Mouse (Mus musculus): ENCODE data around the gene Mgat4b. TPM values are rescaled to one million over a fixed set of nuclear protein-coding genes. Genes with fewer than 3 reads are reported as not detected.

Mgat4b gene
- polyA plus RNA-seq, 1 experiment from 2014 or later: 31.2 TPM

DNA sequence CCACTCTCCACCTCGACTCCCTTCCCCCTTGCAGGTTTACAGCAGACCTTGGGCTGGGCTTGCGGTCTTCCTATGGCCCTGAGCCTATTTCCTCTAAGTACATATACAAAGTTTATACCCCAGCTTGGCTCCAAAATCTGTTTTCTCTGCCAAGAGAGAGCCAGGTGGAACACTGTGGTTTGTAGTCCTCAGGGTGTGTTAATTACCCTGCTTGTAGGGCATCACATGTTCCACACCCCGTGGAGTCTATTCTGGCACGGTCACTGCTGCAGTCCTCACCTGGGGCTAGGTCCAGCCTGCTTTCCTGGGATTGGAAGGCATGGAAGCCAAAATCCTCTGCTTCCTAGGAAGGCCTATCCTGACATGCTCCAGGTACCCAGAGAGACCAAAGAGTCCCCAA is 17.0 kb downstream of the Mgat4b start:
- no peak overlapping the region for H3K9ac ChIP-seq (replicated peaks)
- H3K27me3 ChIP-seq: no peaks in the 10 kb centered on the region
- no peak overlapping the region for H3K27ac ChIP-seq
- H3K9me3 ChIP-seq: no peaks in the 10 kb centered on the region
- no peak for ATAC-seq (ENCODE audit: insufficient number of reproducible peaks, insufficient read depth, low FRiP score, low TSS enrichment, low read depth)
- peaks cover 25% of the 10 kb centered on the region for H3K36me3 ChIP-seq
- H3K4me3 ChIP-seq (replicated peaks): no peak overlapping the region
- H3K4me2 ChIP-seq: no peak overlapping the region
- H3K4me1 ChIP-seq (replicated peaks): peaks cover 56% of the 10 kb centered on the region
- 92% methylated on average over 4 of the region's 4 CpGs for WGBS

DNA sequence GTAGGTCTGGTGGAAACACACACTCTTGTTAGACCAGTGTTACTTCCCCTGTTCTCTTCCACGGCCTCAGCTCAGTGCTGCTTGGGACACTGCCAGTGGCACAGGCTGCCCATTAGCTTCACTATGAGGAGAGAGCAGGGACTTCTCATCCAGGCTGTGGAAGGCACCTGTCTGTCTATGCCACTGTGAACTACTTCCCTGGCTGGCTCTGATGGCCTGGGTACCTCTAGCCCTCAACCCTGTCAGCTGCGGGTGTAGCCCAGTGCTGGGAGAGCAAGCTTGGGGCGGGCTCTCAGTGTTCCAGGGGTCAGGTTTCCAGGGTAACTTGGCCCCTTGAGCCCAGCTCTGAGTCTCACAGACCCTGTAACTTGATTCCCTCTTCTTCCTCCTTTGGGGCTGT is 18.1 kb downstream of the Mgat4b start:
- ATAC-seq (ENCODE audit: insufficient number of reproducible peaks, insufficient read depth, low FRiP score, low TSS enrichment, low read depth): no peak
- H3K4me2 ChIP-seq: peak overlapping the region; percentile 22
- H3K9ac ChIP-seq (replicated peaks): peak overlapping the region; percentile 4; the same call in 1 of the 2 replicates
- no peaks in the 10 kb centered on the region for H3K27me3 ChIP-seq
- no peak overlapping the region for H3K4me3 ChIP-seq (replicated peaks)
- peaks cover 35% of the 10 kb centered on the region for H3K36me3 ChIP-seq
- H3K27ac ChIP-seq: peak overlapping the region; percentile 50
- H3K4me1 ChIP-seq (replicated peaks): peaks cover 56% of the 10 kb centered on the region
- WGBS: 12% methylated on average over 3 of the region's 3 CpGs
- no peaks in the 10 kb centered on the region for H3K9me3 ChIP-seq

DNA sequence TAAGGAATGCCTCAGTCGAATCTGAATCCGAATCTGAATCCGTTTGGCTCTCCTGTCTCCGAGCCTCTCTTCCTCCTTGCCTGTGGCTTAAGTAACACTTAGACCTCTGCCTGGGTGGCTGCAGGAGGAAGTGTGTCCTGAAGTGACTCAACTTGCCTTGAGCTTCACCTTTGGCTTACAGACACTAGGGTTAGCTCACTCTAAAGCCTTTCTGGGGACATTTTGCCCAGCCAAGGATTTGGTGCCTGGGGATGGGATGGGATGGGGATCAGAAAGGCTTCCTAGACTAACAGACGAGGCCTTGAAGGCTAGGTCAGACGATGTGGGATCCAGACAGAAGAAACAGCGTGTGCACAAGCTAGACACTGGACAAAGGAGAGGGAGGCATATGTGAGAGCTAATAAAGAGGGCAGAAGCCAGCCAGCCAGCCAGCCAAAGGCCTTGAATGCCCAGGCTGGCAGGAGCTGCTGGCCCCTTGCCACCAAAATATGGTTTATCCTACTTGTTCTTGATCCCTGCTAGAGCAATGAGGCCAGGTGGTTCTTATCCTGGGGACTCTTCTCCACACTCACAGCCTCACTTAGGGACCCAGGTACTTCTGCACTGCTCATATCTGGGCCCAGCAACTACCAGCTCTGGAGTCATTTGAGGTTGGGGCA is 18.7 kb downstream of the Mgat4b start:
- H3K4me3 ChIP-seq (replicated peaks): no peak overlapping the region
- H3K9ac ChIP-seq (replicated peaks): no peak overlapping the region; the same call in 1 of the 2 replicates
- peak overlapping the region; percentile 29; the same call in 1 of the 2 replicates for H3K27ac ChIP-seq
- no peaks in the 10 kb centered on the region for H3K27me3 ChIP-seq
- peaks cover 41% of the 10 kb centered on the region for H3K36me3 ChIP-seq
- WGBS: 38% methylated on average over 7 of the region's 7 CpGs
- peak overlapping the region; percentile 22 for H3K4me2 ChIP-seq
- ATAC-seq (ENCODE audit: insufficient number of reproducible peaks, insufficient read depth, low FRiP score, low TSS enrichment, low read depth): no peak
- no peaks in the 10 kb centered on the region for H3K9me3 ChIP-seq
- peaks cover 51% of the 10 kb centered on the region for H3K4me1 ChIP-seq (replicated peaks)

DNA sequence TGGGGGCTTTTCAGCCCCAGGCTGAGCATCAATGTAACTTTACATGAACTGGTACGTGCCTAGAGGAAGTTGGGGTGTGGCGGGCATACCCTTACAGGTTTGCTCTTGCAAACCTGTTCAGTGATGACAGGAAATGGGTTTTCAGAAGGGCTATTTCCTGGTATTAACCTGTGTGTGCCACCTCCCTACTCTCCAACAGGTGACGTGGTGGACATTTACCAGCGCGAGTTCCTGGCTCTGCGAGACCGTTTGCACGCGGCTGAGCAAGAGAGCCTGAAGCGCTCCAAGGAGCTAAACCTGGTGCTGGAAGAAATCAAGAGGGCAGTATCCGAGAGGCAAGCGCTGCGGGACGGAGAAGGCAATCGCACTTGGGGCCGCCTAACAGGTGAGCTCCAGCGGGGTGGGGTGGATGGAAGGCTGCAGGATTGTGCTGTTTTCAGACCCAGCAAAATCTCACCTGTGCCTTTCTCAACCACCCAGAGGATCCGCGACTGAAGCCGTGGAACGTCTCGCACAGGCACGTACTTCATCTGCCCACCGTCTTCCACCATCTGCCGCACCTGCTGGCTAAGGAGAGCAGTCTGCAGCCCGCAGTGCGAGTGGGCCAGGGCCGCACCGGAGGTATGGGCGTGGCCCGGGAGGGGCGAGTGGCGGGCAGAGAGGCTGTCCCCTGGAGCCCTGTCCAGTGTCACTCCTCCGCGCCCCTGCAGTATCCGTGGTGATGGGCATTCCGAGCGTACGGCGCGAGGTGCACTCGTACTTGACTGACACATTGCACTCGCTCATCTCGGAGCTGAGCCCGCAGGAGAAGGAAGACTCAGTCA is 20.0 kb downstream of the Mgat4b start:
- 26% methylated on average over 45 of the region's 45 CpGs for WGBS
- no peaks in the 10 kb centered on the region for H3K9me3 ChIP-seq
- no peak overlapping the region for H3K27ac ChIP-seq
- H3K4me1 ChIP-seq (replicated peaks): peaks cover 51% of the 10 kb centered on the region
- peaks cover 49% of the 10 kb centered on the region for H3K36me3 ChIP-seq
- ATAC-seq (ENCODE audit: insufficient number of reproducible peaks, insufficient read depth, low FRiP score, low TSS enrichment, low read depth): no peak
- H3K4me2 ChIP-seq: peak overlapping the region; percentile 56
- peaks cover 7% of the 10 kb centered on the region; the same call in 1 of the 2 replicates for H3K27me3 ChIP-seq
- 0 out of 2 replicates have a peak overlapping the region, but pooled peaks have one; percentile 27 for H3K9ac ChIP-seq (replicated peaks)
- H3K4me3 ChIP-seq (replicated peaks): peak overlapping the region; percentile 28

DNA sequence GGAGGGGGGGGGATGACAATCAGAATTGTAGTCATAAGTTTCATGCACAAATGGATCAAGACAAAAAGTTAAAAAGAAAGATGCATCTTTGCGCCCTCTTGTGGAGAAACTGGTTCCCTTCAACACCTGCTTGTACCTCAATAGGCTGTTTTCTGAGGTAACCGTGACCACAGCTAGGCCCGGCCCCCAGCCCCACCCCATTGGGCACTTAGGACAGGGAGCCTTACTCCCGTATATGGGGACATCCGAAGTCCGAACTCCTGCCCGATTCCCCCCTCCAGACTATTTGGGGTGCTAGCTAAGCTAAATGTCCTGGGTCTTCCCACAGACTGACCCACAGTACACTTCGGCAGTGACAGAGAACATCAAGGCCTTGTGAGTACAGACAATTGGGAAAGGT is 20.7 kb downstream of the Mgat4b start:
- H3K9me3 ChIP-seq: no peaks in the 10 kb centered on the region
- H3K27ac ChIP-seq: no peak overlapping the region
- H3K4me3 ChIP-seq (replicated peaks): peak overlapping the region; percentile 28; the same call in 1 of the 2 replicates
- peaks cover 51% of the 10 kb centered on the region for H3K4me1 ChIP-seq (replicated peaks)
- 22% methylated on average over 8 of the region's 8 CpGs for WGBS
- H3K36me3 ChIP-seq: peaks cover 49% of the 10 kb centered on the region
- H3K4me2 ChIP-seq: peak overlapping the region; percentile 56
- no peak for ATAC-seq (ENCODE audit: insufficient number of reproducible peaks, insufficient read depth, low FRiP score, low TSS enrichment, low read depth)
- no peak overlapping the region for H3K9ac ChIP-seq (replicated peaks)
- peaks cover 15% of the 10 kb centered on the region; the same call in 1 of the 2 replicates for H3K27me3 ChIP-seq

DNA sequence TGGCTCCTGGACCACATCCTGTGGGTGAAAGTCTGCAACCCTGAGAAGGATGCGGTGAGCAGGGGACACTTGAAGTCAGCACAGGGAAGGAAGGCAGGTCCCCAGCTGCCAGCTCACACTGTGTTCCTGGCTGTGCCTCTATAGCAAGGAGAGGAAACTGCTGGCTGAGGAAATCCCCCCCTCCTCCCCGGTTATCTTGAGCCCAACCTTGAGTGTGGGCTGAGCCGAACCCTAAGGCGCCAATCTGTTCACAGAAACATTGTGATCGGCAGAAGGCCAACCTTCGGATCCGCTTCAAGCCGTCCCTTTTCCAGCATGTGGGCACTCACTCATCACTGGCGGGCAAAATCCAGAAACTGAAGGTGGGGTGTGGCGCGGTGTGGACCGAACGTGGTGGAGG is 22.3 kb downstream of the Mgat4b start:
- no peak overlapping the region for H3K4me3 ChIP-seq (replicated peaks)
- H3K4me2 ChIP-seq: no peak overlapping the region
- no peaks in the 10 kb centered on the region for H3K9me3 ChIP-seq
- H3K27ac ChIP-seq: no peak overlapping the region
- peaks cover 39% of the 10 kb centered on the region for H3K4me1 ChIP-seq (replicated peaks)
- 95% methylated on average over 13 of the region's 13 CpGs for WGBS
- H3K9ac ChIP-seq (replicated peaks): no peak overlapping the region
- peaks cover 31% of the 10 kb centered on the region for H3K27me3 ChIP-seq
- ATAC-seq (ENCODE audit: insufficient number of reproducible peaks, insufficient read depth, low FRiP score, low TSS enrichment, low read depth): no peak
- H3K36me3 ChIP-seq: peaks cover 43% of the 10 kb centered on the region

DNA sequence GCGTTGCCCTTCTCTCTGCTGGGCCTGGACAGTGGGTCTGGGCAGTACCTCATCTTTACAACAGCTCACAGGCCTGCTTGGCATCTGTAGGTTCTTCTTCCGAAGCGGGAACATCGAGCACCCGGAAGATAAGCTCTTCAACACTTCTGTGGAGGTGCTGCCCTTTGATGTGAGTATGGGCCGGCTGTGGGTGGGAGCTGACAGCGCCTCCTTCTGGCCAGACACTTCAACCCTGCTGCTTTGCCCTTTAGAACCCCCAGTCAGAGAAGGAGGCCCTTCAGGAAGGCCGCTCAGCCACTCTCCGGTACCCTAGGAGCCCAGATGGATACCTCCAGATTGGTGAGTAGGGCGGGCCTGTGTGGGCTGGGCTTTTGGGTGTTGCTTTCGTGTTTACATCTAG is 23.3 kb downstream of the Mgat4b start:
- ATAC-seq (ENCODE audit: insufficient number of reproducible peaks, insufficient read depth, low FRiP score, low TSS enrichment, low read depth): no peak
- WGBS: 84% methylated on average over 11 of the region's 11 CpGs
- H3K27ac ChIP-seq: no peak overlapping the region
- peaks cover 29% of the 10 kb centered on the region for H3K4me1 ChIP-seq (replicated peaks)
- H3K36me3 ChIP-seq: peaks cover 43% of the 10 kb centered on the region
- no peak overlapping the region for H3K9ac ChIP-seq (replicated peaks)
- H3K27me3 ChIP-seq: peaks cover 40% of the 10 kb centered on the region
- H3K4me2 ChIP-seq: no peak overlapping the region
- no peak overlapping the region for H3K4me3 ChIP-seq (replicated peaks)
- no peaks in the 10 kb centered on the region for H3K9me3 ChIP-seq

DNA sequence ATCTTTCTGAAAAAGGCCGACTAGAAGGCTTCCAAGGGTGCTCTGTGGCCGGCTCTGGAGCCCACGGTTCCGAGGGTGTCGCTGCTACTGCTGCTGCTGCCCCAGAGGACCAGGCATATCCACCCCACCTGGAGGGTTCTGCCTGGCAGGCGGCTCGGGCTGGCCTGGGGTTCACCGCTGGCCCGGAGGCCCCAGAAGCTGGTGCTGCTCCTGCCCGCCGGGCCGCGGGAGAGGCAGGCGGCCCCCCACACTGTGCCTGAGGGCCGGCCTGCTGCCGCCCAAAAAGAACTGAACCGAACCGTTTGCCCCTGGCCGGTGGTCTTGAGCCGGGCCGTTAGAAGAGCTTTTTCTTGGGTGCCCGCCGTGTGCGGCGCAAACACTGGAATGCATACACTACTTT is 23.9 kb downstream of the Mgat4b start:
- Histone ChIP-seq H3K27me3 (peaks cover 46% of the 10 kb centered on the region), H3K27ac (no peak overlapping the region), H3K9me3 (no peaks in the 10 kb centered on the region), H3K4me1 (replicated peaks) (peaks cover 23% of the 10 kb centered on the region), H3K36me3 (peaks cover 43% of the 10 kb centered on the region), H3K9ac (replicated peaks) (no peak overlapping the region), H3K4me3 (replicated peaks) (no peak overlapping the region), H3K4me2 (no peak overlapping the region)
- ATAC-seq (ENCODE audit: insufficient number of reproducible peaks, insufficient read depth, low FRiP score, low TSS enrichment, low read depth): no peak
- WGBS: 94% methylated on average over 25 of the region's 25 CpGs

DNA sequence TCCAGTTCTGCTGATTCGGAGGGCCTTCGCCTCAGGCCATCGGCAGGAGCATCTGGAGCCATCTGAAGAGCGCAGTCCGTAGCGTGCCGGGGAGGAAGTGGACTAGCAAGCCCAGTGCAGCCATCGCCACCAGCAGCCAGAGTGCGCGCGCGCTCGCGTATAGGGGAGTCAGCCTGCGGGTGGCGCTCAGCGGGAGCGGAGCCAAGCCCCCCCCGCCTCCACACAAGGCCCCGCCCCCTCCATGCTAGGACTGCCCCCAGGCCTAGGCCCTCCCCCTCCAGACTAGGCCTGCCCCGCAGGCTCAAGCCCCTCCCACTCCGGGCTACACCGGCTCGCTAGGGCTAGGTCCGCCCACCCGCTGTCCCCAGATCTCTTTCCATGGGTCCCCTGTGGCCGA is 25.8 kb downstream of the Mgat4b start:
- H3K9ac ChIP-seq (replicated peaks): peak overlapping the region; percentile 62
- no peak overlapping the region for H3K27ac ChIP-seq
- peak overlapping the region; percentile 52 for H3K4me3 ChIP-seq (replicated peaks)
- peak overlapping the region; percentile 82 for H3K4me2 ChIP-seq
- H3K36me3 ChIP-seq: peaks cover 36% of the 10 kb centered on the region
- H3K9me3 ChIP-seq: no peaks in the 10 kb centered on the region
- under 1% methylated on average over 27 of the region's 27 CpGs for WGBS
- peaks cover 12% of the 10 kb centered on the region; the same call in 1 of the 2 replicates for H3K4me1 ChIP-seq (replicated peaks)
- peak; percentile 84 for ATAC-seq (ENCODE audit: insufficient number of reproducible peaks, insufficient read depth, low FRiP score, low TSS enrichment, low read depth)
- peaks cover 48% of the 10 kb centered on the region for H3K27me3 ChIP-seq

DNA sequence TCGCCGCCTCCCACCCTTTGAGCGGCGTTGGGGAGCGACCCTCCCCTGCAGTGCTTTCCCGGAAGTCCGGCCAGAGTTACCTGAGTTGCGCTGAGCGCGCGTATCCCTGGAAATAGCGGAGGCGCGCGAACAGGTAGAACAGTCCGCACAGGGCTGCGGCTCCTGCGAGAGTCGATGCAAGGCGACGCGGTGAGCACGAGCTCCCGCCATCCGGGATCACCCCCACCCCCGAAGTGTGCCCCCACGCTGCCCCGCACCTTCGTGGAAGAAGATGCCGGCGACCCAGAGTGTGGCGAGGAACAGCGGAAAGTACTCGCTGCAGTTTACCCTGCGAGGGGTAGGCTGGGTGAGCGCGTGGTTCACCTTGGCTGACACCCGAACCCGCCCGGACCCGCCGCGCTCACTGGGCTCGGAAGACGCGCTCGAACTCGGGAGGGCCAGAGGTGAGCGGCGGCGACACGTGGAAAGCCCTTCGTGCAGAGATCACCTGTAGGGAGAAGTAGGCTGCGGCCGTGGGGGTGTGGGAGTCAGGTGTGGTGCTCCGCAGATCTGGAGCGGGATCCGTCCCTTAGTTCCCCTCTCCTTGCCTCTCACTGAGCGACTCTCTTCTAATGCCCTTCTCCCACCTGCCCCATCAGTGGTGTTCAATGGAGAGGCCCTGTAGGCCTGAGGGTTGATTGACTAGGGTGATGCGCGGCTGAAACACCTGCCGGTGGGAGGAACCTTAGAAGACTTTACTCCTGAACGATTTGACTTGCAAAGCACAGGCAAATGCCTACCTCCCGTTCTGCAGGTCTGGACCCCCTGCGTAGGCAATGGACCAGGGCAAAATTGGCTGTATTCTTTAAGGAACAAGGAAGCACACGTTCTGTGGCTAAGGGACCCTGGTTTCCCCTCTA is 26.5 kb downstream of the Mgat4b start:
- ATAC-seq (ENCODE audit: insufficient number of reproducible peaks, insufficient read depth, low FRiP score, low TSS enrichment, low read depth): peak; percentile 68
- WGBS: 1% methylated on average over 66 of the region's 66 CpGs
- Histone ChIP-seq H3K9me3 (no peaks in the 10 kb centered on the region), H3K36me3 (peaks cover 30% of the 10 kb centered on the region), H3K9ac (replicated peaks) (peak overlapping the region; percentile 62), H3K4me3 (replicated peaks) (peak overlapping the region; percentile 52), H3K27me3 (peaks cover 48% of the 10 kb centered on the region), H3K4me1 (replicated peaks) (peaks cover 12% of the 10 kb centered on the region; the same call in 1 of the 2 replicates), H3K27ac (no peak overlapping the region), H3K4me2 (peak overlapping the region; percentile 82)
